Mouse (Mus musculus) small intestine, adult 2 months (tissue): ENCODE results near the gene Ankrd31. TPM values are rescaled to one million over a fixed set of nuclear protein-coding genes. Genes with fewer than 3 reads are reported as not detected.
"Not testable (repeated sequence)": the region's sequence is repeated elsewhere in the genome, so short reads cannot be mapped to it uniquely, and the experiment has no call there.

Experiments used
- H3K27ac ChIP-seq: fragments of 200-500 bp; 2 replicates; pipeline ENCODE4 v1.5.1; 2012; ENCODE audit warnings: low read depth, low read length, control low read depth, inconsistent platforms; ENCODE audit not compliant: insufficient read depth
- H3K27me3 ChIP-seq: fragments of 200-500 bp; 2 replicates; pipeline ENCODE4 v1.6.1; 2012; ENCODE audit warnings: mild to moderate bottlenecking, moderate library complexity, low read length, inconsistent platforms; ENCODE audit not compliant: control insufficient read depth, insufficient read depth
- H3K36me3 ChIP-seq: fragments of 200-500 bp; 2 replicates; pipeline ENCODE4 v1.6.1; 2012; ENCODE audit warnings: mild to moderate bottlenecking, low read length, control low read depth, inconsistent platforms; ENCODE audit not compliant: control insufficient read depth, insufficient read depth
- H3K4me1 ChIP-seq: fragments of 200-500 bp; 2 replicates; pipeline ENCODE4 v1.6.1; 2012; ENCODE audit warnings: low read length, inconsistent platforms, mixed read lengths; ENCODE audit not compliant: control insufficient read depth, insufficient read depth, insufficient read length
- H3K4me3 ChIP-seq: fragments of 200-500 bp; 2 replicates; pipeline ENCODE4 v1.5.1; 2012; ENCODE audit warnings: low read depth, mild to moderate bottlenecking, control low read depth, inconsistent platforms, low read length, moderate library complexity
- CTCF ChIP-seq: fragments of 200-500 bp; IDR thresholded peaks from 2 replicates; pipeline ENCODE4 v1.5.1; 2012; ENCODE audit warnings: low read depth, mild to moderate bottlenecking, control low read depth, inconsistent platforms, low read length, moderate library complexity, mixed read lengths; ENCODE audit not compliant: insufficient replicate concordance, insufficient read length; ENCODE audit errors: extremely low read depth
- POLR2A ChIP-seq: fragments of 200-500 bp; IDR thresholded peaks from 2 replicates; pipeline ENCODE4 v1.6.1; 2012; ENCODE audit warnings: low read depth, mild to moderate bottlenecking, control low read depth, inconsistent platforms, low read length, moderate library complexity
- WGBS: fragments of 180-500 bp; shearing (Covaris S2); methylation state at CpG from one replicate; pipeline ENCODE4 v1.1.7; 2018; 5-methylcytosine and 5-hydroxymethylcytosine counted together
- polyA plus RNA-seq: library from polyadenylated mRNA; depleted of rRNA; stranded (reverse); fragments of >200 nt; gene quantifications from 2 replicates; pipeline ENCODE4 v1.2.3, GENCODE M21; 2012; rRNA removed

Ankrd31 gene
- polyA plus RNA-seq, 1 experiment = not detected

DNA sequence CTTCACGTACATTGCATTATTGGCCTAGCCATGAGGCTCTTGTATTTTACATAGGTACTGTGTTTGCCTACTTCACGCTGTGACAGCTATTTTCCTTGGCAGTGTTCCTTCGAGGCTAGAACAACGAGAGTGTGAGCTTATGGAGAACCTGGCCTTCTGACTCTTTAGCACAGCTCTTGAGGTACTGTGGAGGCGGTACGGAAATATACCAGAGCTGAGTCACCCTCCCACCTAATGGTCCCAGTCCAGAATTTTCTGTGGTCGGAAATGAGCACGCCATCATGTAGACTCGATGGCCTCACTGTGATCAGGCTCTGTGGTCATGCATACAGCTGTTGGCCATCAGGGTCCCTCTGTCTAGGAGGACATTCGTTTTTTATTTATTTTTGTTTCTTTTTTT lies 191.6 kb downstream of the Ankrd31 start:
- H3K27me3 ChIP-seq = no peaks in the 10 kb centered on the region
- H3K4me1 ChIP-seq = no peaks in the 10 kb centered on the region
- H3K4me3 ChIP-seq = no peak overlapping the region
- no peak overlapping the region for H3K27ac ChIP-seq
- H3K36me3 ChIP-seq = peaks cover 40% of the 10 kb centered on the region
- WGBS = 84% methylated on average over 10 of the region's 10 CpGs
- TF ChIP-seq POLR2A (no peak), CTCF (no peak)

DNA sequence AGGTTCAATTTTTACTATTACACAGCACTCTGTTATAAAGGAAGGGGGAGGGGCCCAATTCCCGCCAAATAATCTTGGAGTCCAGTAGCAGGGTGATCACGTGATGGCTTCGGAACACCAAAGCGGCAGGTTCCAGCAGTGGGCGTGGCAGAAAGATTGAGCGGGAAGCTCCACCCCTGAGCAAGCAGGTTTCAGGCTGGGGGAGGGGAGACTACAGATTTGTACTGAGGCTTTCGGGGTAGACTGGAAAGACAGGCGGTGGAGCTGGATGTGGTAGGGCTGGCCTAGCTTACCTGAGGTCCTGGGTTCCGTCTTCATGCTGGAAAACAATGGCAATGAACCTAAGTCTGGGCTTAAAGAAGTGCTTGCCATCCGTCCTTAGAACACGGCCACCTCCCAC lies 193.4 kb downstream of the Ankrd31 start:
- not testable (repeated sequence) for H3K27me3 ChIP-seq, H3K4me3 ChIP-seq, H3K27ac ChIP-seq, H3K4me1 ChIP-seq
- H3K36me3 ChIP-seq = peaks cover 42% of the 10 kb centered on the region
- WGBS = 86% methylated on average over 11 of the region's 11 CpGs

DNA sequence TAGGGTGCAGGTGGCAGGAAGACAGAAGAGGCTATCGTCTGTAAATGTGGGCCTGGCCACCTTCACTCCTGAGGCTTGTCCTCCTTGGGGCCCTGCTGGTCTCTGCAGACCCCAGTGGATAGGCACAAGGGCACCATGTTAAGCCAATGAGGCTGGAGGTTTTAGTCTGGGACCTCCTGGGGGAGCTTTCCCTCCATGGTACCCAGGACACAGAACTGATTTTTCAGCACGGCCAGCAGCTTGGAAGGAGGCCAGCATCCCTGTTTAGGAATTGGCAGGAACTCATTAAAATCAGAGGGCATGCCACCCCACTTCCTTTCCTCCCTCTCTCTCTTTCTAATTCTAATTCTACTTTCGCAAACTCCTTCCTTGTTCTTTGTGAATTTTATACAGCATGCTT lies 195.5 kb downstream of the Ankrd31 start:
- Histone ChIP-seq H3K27me3 (no peaks in the 10 kb centered on the region), H3K27ac (no peak overlapping the region), H3K4me3 (no peak overlapping the region), H3K36me3 (peaks cover 49% of the 10 kb centered on the region), H3K4me1 (no peaks in the 10 kb centered on the region)
- 26% methylated on average over 3 of the region's 3 CpGs for WGBS
- TF ChIP-seq CTCF = no peak

DNA sequence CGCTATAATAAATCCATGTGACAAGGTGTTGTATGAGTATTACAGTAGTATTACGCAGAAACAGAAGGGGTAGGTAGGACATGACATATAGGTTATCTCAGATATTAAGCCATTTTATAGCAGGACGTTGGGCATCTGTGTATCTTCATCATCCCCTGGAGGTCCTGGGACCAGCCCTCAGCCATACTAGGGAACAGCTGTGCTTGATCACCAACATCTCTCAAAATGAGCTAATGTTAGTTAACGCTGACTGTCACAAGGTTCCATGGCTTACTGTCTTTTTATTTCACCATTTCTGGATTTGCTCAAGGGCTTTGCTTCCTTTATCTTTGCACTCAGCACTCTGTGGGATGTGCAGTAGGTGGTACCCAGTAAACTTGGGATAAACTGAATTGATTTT lies 197.7 kb downstream of the Ankrd31 start:
- H3K27me3 ChIP-seq = no peaks in the 10 kb centered on the region
- 91% methylated on average over 4 of the region's 4 CpGs for WGBS
- peaks cover 48% of the 10 kb centered on the region for H3K36me3 ChIP-seq
- no peak for TF ChIP-seq POLR2A
- TF ChIP-seq CTCF = no peak
- no peaks in the 10 kb centered on the region for H3K4me1 ChIP-seq
- no peak overlapping the region for H3K27ac ChIP-seq
- no peak overlapping the region for H3K4me3 ChIP-seq

DNA sequence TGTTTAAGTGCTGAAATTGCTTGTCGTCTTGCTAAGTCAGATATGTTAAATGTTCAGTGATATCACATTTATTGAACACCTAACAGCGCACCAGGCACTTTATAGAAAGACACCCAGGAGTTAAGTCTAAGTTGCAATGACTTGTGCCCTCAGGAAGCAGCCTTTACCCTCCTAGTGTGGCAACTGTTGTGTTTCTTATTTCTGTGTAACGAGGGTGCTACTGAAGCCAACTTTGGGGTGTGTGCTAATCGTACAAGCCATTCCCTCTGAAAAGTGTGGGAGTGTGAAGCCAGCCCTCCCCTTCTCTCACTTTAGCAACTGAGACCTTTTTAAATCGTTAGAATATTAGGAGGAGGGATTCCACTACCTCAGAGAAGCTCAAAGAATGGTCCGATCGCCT lies 199.7 kb downstream of the Ankrd31 start:
- Histone ChIP-seq H3K27me3 (no peaks in the 10 kb centered on the region), H3K27ac (no peak overlapping the region), H3K36me3 (peaks cover 40% of the 10 kb centered on the region), H3K4me1 (peaks cover 3% of the 10 kb centered on the region; the same call in 1 of the 2 replicates), H3K4me3 (no peak overlapping the region)
- TF ChIP-seq POLR2A (no peak), CTCF (no peak)
- 93% methylated on average over 7 of the region's 7 CpGs for WGBS

DNA sequence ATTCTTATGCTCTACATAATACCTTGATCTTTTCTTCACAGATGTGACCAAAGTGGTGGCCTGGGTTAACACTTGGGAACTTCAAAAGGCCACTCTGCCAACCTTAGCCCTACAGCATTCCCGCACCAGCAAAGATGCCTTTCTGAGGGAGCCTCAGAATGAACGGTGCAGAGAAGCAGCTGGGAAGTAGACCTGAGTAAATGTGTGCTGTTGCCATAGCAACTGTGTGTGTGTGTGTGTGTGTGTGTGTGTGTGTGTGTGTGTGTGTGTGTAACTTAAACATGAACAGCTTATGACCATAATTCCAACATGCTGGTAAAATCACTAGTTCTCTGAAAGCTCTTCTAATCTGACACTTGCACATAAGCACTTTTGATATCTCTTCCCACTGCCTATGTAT lies 203.8 kb downstream of the Ankrd31 start:
- Histone ChIP-seq H3K27ac (no peak overlapping the region), H3K4me3 (no peak overlapping the region), H3K27me3 (no peaks in the 10 kb centered on the region), H3K4me1 (peaks cover 3% of the 10 kb centered on the region; the same call in 1 of the 2 replicates), H3K36me3 (peaks cover 25% of the 10 kb centered on the region)
- TF ChIP-seq CTCF = no peak
- 42% methylated on average over 2 of the region's 2 CpGs for WGBS

DNA sequence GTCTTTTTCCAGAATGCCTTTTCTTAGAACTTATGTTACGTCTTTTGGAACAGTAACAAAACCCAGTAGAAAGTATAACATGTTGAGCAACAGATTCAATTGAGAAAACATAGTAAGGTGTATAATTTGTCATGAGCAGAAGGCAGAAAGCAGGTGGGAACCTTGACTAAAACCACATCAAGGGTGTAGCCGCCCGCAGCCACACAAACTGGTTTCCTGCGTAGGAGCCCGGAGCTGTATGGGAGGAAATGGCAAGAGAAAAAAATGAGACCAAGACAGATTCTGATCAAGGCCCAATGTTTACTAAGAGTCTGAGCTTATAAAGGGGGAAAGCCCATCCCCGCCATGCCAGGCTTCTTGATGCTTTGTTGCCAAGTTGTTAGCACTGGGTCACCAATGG lies 208.4 kb downstream of the Ankrd31 start:
- Histone ChIP-seq H3K4me3 (no peak overlapping the region), H3K27ac (no peak overlapping the region), H3K36me3 (no peaks in the 10 kb centered on the region), H3K4me1 (peaks cover 3% of the 10 kb centered on the region; the same call in 1 of the 2 replicates), H3K27me3 (no peaks in the 10 kb centered on the region)
- TF ChIP-seq POLR2A = no peak
- TF ChIP-seq CTCF = no peak
- WGBS = 83% methylated on average over 6 of the region's 6 CpGs

Other genes starting within 250 kb of the Ankrd31 start
- gene Polk, start 205.7 kb upstream of the Ankrd31 start, polyA plus RNA-seq = 0.30 and 0.42 TPM in 2 replicates
- gene Col4a3bp, start 205.7 kb upstream of the Ankrd31 start, polyA plus RNA-seq = 8.2 and 12.7 TPM in 2 replicates
- gene Hmgcr, start 77.3 kb upstream of the Ankrd31 start, polyA plus RNA-seq = 12.0 and 21.6 TPM in 2 replicates
- 4.4 and 12.0 TPM in 2 replicates for gene Gcnt4, start 176.4 kb downstream of the Ankrd31 start, polyA plus RNA-seq